Mouse (Mus musculus): ENCODE data around the gene Ruvbl2.

- TF ChIP-seq POLR2A (IDR thresholded peaks at IDR 0.05; ENCODE audit: low read depth, low read length) (no peak), CTCF (conservative IDR thresholded peaks at IDR 0.05 in 1 of 2, IDR thresholded peaks at IDR 0.05 in 1 of 2; ENCODE audit: low read depth in 2 of 2, low read length in 2 of 2) (no peak), USF1 (IDR thresholded peaks at IDR 0.05; ENCODE audit: low read depth, low read length) (no peak), EP300 (IDR thresholded peaks at IDR 0.05; ENCODE audit: low read length) (no peak), HCFC1 (IDR thresholded peaks at IDR 0.05; ENCODE audit: low read depth, low read length) (no peak), ZMIZ1 (IDR thresholded peaks at IDR 0.05; ENCODE audit: low read depth, low read length) (no peak), MAZ (IDR thresholded peaks at IDR 0.05; ENCODE audit: low read depth, low read length) (no peak), ZC3H11A (IDR thresholded peaks at IDR 0.05; ENCODE audit: low read depth, low read length) (no peak), JUND (conservative IDR thresholded peaks at IDR 0.05; ENCODE audit: low read depth, low read length) (no peak)
Observed at GRCm38 (mm10) chr7:45409497-45410163, 28.3 kb downstream of the Ruvbl2 start.

Measured in CH12.LX (cell line).